Mouse (Mus musculus) G1E (cell line): ENCODE measurements around the gene Tsr1.

Experiments used
- CTCF ChIP-seq: IDR thresholded peaks from 2 replicates; pipeline ENCODE4 v1.5.1; 2012; ENCODE audit warnings: low read depth, low read length, inconsistent platforms, mixed read lengths
- GATA1 ChIP-seq: IDR thresholded peaks from 2 replicates; pipeline ENCODE4 v1.6.1; 2012; ENCODE audit warnings: borderline replicate concordance, low read length, inconsistent platforms, mixed read lengths

- no peak for TF ChIP-seq CTCF
- TF ChIP-seq GATA1 = no peak
These were observed 14.6 kb downstream of the Tsr1 start for GRCm38 (mm10) chr11:74912492-74912891.
